Mouse (Mus musculus) cerebellum, adult 2 months (tissue): ENCODE data around the gene Ermard.

Source experiments
- CTCF ChIP-seq: fragments of 200-500 bp; IDR thresholded peaks from 2 replicates; pipeline ENCODE4 v1.5.1; 2011; ENCODE audit warnings: low read depth, mild to moderate bottlenecking, control low read depth, low read length, moderate library complexity, borderline replicate concordance; ENCODE audit not compliant: insufficient read depth
- POLR2A ChIP-seq: fragments of 200-500 bp; IDR thresholded peaks from 2 replicates; pipeline ENCODE4 v1.6.1; 2011; ENCODE audit warnings: low read length, control low read depth, borderline replicate concordance; ENCODE audit not compliant: insufficient read depth

DNA sequence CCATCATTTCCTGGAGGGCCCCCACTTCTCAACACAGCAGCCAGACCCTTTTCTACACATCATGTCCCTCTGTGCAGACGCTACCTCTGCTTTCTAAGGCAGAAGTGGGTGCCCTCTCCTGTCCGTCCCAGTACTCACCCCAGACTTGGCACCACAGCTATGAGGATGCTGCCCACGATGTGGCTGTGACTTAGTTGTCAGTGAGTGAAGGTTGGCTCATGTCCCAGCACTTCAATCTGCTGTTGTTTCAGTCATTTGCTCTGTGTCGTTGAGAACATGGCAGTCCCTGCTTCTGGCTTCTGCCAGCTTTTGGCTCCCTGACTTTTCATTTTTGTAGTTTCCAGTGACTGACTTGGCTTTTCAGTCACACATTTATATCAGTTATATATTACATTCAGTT, 14.9 kb downstream of the Ermard start:
- TF ChIP-seq CTCF, result no peak
- no peak for TF ChIP-seq POLR2A
